Mouse (Mus musculus): ENCODE results near the gene Galnt10.

Gene Galnt10

DNA sequence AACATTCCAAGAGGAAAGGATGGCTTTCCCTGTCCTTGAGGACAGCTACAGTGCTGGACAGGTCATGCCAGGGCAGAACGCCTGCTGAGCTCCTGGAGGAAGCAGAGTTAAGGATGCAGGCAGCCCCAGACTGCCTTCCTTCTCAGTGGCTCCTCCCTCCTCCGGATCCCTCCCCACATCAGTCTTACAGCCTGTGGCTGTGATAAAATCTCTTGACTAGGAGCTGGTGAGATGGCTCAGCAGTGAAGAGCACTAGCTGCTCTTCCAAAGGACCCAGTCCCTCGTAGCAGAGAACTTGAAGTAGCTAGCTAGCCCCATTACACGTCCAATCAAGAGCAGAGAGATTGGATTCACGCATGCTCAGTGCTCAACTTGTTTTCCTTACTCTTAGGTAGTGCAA lies 15.6 kb downstream of the Galnt10 start:
- DNase-seq, result peak; percentile 43

DNA sequence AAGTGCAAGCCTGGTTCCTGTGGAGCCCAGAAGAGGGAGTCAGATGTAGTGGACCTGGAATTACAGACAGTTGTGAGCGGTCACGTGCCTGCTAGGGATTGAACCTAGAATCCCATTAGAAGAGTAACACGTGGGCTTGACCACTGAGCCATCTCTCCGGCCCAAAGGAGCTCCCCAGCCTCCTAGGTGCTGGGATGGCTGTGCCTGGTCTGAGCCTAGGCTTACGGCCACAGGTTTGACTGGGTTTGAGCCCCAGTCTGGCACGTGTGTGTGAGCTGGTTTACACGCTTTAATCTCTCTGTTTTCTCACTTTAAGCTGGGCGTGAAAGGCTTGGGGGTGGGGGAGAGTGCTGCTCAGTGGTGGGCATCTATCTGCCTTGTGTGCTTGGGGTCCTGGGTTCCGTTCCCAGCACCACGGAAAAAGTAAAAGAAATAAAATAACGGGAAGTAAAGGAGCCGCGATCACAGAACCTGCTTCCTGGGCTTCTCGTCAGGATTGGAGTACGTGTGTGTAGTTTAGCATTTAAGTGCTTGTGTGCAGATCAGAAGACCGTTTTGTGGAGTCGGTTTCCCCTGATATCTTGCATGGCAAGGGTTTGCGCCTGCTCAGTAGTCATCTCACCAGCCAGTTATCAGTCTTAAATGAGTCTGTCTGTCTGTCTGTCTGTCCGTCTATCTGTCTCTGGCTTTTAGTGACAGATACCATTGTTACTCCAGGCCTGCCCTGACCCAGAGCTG lies 16.4 kb downstream of the Galnt10 start:
- DNase-seq, result no peak

DNA sequence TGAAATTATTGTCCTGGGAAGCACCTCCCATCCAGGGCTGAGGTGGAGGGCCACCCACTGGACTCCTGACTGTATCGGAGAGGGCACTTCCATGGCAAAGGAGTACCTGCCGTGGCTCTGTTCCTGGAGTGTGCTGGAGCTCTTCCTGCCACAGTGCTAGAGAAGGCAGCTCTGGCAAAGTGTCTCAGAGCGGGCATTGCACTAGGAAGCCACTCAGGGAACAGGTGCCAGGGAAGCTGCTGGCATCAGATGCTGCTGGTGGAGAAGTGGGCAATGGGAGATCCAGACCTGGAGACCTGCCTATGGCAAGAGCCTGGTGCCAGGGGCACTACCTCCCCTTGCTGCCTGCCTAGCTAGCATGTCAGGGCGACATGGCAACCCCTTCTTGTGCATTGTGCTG lies 17.0 kb downstream of the Galnt10 start:
- DNase-seq, result no peak

DNA sequence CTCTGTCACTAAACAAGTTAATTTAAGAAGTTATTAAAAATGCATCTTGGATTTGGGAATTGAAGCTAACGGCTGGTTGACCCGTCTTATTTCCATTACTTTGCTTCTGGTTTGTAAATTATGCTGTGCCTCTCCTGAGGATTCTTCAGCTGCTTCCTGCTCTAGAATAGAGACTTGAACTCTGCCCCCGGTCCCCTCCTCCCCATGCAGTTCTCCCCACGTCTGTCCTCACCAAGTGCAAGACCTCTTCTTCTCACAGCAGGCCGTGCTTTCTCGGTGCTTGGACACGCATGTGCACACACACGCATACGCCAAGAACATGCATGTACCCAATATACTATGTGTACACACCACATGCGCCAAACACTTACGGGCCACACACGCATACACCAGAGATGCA lies 18.0 kb downstream of the Galnt10 start:
- DNase-seq, result no peak

DNA sequence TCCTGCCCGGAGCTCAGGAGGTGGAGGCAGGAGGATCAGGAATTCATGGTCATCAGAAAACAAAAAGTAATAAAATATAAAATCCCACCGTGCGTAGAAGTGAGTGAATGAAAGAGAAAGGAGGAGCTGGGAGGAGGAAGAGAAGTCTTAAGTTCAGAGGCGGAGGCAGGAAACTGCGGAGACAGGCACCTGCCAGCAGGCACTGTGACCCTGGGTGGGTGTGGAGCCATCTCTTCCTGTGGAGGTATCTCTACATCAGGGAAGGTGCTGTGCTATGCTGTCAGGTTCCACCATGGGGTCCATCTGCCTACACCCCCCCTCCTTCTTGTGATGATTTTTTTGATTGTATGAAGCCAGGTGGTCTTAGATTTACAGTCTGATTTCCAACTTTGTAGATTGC lies 19.5 kb downstream of the Galnt10 start:
- no peak for DNase-seq

DNA sequence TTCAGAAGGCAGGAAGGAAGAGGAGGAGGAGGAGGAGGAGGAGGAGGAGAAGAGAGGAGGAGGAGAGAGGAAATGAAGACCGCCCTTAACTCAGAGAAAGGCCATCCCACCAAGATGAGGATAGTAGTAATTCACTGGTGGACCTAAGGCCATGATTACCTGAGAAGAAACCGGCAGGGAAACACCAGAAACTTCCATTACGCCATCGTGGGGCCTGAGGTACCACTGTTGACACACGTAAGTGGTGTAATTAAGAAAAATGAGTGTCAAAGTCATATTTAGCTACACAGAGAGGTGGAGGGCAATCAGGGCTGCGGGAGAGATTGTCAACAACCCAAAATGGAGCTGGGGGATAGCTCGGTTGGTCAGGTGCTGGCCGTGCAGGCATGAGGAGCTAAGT lies 23.0 kb downstream of the Galnt10 start:
- DNase-seq, result no peak

DNA sequence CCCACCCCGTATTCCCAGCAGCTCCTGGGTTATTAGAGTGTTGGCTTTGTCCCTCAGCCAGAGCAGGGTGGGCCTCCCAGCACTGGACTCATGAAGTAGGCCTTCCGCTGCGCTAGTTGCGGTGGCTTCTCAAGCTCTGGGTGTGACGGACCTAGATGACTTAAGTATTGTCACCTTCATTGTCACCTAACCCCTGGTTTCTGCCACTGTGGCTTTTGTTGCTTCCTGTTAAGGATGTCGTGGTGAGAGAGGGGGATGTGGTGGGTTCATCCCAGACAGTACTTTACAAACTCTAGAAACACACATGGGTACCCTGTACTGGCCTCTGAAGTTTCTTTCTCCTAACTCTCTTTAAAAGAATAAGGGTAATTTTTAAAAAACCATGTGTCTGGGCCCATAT lies 24.3 kb downstream of the Galnt10 start:
- no peak for DNase-seq

DNA sequence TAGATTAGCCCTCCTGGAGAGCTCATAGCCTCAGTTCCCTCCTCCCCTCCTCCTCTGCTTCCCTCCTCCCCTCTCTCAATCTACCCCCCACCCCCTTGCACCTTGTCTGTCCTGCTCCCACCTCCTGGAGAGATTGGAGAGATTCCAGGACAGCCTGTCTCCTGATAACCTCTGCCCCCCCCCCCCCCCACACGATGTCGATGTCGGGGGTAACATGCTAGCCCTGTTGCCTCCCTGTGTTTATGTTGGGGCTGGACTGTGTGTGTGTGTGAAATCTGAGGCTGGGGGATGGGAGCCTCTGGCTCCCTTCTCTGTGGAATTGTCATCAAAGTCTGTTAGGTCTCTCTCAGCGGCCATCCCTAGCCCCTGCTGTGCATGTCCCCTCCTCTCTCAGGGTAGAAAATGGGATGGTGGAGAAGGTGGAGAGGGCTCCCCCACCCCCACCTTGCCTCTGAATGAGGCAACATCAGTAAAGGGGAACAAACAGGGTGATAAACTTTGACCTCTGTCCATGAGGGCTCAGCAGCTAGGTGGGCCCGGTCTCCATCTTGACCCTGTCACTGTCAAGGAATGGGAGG lies 26.0 kb downstream of the Galnt10 start:
- no peak for DNase-seq

DNA sequence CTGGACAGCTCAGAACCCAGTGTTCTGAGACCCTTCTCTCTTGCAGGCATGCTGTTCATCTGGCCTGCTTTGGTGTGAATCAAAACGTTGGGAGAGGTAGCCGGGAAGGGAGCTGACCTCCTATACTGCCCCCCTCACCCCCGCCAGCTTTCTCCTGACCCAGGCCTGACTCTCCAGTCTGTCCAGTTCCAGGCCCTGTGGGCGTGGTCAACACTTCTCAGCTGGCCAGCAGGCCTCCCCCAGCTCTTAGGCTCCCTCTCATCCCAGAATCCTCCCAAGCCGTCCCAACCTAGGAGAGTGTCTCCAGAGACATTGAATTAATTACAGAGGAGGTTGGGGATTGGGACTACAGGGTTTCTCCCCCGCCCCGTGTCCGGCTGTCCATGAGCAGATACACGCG lies 26.6 kb downstream of the Galnt10 start:
- DNase-seq, result peak; percentile 60

DNA sequence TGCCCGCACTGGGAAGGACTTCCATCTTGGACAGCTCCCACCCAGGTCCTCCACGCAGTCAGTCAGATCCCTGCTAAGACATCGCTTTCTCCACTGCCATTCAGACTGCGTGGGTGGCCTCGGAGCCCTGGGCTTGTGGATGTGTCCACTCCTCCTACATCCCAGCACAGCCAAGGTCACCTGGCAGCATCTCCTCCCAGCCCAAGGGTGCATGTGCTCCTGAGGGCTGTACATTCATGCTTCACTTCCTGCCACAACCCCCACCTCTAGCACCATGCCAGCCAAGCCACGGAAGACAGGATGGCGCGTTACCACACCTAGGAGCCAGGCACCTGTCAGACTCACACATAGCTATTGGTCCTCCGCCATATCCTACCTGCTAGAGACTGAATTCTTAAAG lies 27.8 kb downstream of the Galnt10 start:
- DNase-seq, result no peak

DNA sequence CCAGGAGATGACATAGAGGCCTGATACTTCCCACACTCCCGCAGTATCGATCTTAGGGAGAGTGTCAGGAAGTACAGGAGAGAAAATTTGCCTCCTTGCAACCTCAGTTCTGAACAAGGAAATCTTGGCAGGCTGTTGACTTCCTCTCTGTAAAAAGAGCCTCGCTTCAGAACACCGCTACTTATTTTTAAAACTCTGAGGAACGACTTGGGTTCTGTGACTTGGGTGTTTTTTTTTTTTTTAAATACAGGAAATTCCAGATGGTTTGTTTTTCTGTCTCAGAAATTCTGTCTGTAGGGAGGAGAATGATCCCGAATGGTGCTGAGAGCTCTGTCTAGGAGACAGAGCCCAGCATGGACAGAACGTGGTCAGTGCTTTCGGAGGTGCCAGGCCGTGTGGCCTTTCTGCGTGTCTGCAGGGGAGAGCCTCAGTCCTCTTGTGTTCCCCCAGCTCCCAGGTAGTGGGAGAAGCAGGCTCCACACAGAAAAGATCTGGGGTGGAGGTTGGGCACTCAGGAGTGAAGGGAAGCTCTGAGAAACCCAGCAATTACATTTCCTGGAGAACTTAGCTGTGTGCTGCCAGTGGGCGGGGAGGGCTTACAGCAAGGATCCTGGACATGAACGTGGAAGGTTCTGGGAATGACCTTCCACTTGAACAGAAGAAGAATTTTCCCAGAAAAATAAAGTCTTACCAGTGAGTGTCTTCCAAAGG lies 28.9 kb downstream of the Galnt10 start:
- DNase-seq, result no peak

DNA sequence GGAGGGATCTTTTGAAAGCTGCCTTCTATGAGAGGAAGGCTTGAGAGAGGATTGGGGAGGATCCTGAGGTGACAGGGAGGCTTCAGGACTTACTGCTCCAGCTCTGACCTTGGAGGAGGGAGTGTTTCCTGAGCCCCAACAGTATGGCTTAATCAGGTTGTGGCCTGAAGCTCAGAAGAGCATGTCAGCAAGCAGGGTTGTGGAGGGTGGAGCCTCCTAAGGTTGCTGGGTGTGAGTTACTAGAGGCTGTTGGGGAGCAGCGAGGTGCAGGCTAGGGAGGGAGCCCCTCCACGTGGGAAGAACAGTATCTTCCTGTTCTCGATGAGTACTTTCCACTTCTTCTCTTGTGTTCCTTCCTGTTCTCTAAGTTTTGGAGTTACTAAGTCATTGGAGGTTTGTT lies 32.0 kb downstream of the Galnt10 start:
- no peak for DNase-seq

DNA sequence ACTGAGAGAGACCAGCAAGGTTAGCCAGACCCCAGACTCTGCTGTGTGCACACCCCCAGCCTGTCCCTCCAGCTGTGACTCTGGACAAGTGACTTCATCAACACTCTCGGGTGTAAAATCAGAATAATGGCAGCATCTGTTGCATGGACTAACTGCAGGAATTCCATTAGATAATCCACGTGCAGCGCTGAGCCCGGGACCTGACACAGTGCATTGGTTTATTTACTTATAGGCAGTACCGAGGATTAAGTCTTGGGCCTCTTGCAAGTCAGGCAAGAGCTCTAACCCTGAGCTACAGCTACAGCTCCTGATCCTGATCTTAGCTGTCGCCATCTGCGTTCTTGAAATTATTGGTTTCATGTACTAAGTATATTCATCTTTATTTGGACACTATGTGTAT lies 37.3 kb downstream of the Galnt10 start:
- no peak for DNase-seq

DNA sequence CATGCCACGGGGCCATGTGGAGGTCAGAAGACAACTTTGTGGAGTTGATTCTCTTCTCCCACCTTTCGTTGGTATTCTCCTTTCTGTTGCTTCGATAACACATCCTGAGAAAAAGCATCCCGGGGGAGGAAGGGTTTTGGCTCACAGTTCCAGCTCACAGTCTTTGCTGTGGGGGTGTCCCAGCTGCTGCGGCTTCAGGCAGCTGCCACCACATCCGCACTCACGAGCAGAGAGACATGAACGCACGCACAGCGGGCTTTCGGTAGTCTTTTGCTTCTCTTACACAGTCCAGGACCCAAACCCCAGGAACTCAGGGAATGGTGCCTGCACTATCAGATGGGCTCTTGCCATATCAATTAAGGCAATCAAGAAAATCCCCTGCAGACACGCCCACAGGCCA lies 37.9 kb downstream of the Galnt10 start:
- no peak for DNase-seq

DNA sequence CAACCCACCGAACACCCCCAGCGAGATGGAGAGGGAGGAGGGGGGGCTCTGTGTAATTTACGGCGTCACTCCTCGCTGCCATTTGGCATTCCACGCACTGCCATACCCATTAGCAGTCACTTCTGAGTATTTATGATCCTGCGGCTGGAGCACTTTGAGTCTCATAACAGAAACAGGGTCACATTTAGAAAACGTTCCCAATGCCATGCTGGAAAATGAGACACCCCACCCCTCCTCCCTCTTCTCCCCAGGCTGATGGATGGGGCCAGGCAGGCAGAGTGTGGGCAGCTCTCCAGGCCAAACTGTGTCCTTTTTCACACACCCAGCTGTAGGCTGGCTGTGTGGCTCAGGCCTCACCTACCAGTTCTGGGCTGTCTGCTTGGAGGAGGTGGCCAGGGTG lies 38.7 kb downstream of the Galnt10 start:
- no peak for DNase-seq

DNA sequence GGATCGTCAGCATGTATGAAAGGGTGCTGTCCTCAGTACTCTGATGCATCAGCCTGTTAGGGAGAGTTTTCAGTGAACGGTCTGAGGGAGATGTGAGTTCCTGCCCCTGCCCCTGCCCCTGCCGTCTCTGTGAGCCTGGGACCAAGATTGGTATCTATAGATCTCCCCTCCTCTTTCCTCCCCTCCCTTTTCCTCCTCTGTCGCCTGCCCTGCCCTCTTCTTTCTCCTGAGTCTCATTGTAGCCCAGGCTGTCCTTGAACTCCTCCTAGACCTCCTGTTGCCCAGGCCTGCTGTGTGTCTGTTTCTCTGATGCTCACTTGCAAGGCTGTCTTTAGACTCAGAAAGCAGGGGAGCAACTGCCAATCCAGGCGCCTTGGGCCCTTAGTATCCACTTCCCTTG lies 39.6 kb downstream of the Galnt10 start:
- DNase-seq, result no peak

DNA sequence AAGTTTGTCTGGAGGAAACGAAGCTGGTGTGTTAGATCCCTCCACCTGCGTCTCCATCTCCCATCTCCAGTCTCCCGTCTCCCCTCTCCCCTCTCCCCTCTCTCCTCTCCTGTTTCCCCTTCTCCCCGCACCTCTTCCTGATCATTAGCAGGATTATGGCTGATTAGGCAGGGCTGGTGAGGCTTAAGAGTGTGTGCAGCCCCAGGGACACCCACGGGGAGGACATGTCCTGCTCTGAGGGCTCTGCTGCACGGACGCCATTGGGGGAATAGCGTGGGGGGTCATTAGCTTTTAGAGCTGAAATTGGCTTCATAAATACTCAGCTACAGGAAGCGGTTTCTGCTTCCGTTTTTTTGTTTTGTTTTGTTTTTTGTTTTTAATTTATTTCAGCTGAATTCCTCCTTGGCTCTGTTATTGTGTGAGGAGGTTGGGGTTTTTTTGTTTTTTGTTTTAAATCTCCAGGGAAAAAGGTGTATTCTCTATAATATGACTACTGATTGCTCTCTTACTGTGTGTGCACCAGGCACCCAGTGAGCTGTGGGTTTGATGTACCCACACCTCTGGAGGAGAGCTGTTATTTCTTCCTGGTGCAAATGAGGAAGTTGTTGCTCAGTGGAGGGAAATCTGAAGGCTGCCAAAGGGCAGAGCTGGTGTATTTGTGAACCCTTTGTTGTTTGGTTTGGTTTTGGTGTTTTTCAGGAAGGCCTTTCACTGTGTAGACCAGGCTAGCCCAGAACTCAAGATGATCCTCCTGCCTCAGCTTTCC lies 40.6 kb downstream of the Galnt10 start:
- DNase-seq, result no peak

DNA sequence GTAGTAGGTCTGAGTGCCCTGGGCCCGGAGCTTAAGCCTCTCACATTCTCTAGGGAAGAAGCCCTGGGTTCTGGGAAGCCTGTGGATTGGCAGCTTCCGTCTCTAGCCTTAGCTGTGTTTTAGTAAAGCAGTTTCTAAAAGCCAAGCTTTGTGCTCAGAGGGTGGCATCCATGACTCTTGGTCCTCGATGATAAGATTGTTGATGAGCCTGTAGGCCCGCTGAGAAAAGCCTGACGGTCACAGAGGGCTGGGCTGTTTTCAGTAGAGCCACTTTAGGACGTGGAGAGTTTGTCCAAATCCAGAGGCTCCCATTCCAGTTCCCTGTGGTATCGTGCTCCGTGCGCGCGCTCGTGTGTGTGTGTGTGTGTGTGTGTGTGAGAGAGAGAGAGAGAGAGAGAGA lies 41.6 kb downstream of the Galnt10 start:
- no peak for DNase-seq

DNA sequence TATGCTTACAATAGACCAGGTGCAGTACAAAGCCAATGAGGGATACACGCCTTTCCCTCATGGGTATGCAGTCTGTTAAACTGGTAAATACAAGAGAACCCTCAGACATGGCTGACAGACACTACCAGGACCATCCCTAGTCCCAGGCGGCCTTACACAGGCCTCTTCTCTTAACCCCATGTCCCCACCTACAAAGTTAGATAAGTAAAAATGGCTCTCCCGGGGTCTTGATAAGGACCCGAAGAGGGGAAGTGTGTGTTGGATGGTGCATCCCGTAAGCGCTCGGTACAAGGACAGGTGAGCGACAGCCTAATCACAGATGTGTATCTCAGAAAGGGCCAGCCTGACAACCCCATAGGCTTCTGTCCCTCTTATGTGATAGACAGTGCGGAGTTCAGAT lies 42.0 kb downstream of the Galnt10 start:
- no peak for DNase-seq

DNA sequence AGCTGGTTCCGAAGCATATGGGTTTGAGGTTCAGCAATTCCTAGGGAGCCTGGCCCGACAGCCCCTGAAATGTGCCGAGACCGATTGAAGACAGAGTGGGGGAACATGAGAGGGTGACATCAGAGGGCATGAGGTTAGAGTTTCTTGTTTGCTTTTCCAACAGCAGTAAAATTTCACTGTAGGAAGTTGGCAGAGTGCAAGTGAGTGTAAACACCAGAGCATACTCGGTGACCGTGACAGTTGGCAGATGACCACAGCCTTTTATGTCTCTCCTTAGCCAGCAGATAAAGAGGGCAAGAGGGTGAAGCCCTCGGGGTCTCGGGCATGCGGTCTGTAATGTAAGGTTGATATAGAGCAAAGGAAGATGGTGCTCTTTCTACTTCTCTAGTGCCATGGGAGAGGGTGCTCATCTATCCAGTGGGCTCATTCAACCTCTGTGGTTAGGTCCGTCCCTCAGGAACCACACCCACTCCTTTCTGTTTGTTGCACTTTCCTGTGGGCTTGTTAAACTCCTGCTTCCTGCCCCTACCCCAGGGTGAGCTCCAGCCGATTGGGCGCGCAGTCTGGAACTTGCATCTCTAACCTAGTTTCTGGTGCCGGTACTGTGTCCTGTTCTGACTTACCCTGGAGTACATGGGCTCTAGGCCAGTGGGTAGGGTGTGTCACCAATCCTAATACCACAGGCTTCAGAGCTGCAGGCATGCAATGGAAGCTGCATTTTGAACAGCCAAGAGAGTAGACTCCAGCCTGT lies 43.1 kb downstream of the Galnt10 start:
- peak; percentile 66 for DNase-seq

DNA sequence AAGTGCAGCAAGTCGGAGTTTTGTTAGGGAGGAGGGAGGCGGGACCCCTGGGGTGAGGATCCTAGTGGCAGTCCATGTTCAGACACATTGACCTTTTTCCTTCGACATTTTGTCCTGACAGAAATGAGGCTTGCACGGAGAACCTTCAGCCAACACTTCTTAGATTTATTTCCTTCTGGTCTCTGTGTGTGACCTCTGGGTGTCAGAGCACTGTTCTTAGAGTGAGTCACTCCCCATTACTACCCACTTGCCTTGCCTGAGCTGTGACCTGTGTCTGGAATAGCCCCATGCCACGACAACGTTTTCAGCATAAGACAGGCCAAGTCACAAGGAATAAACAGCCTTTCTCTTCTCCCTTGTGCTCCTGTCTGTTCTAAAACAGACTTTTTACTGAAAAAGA lies 44.6 kb downstream of the Galnt10 start:
- peak; percentile 26 for DNase-seq

DNA sequence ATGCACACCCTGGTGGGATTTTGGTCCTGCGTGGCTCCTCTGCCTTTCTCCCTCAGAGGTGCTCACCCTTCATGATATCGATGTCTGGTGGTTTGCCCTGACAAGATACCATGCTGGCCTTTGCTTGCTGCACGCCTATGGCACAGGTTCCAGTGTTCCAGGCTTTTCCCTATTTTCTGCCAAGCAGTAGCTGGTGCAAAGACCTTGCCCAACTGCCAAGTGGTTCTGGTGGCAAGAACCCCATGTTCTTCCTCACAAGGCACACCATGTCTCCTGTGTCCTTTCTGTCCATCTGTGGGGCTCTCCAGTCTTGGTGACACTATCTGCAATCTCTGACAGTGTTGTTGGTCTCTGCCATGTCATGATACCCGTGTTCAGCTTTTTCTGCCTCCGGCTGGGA lies 45.6 kb downstream of the Galnt10 start:
- no peak for DNase-seq

DNA sequence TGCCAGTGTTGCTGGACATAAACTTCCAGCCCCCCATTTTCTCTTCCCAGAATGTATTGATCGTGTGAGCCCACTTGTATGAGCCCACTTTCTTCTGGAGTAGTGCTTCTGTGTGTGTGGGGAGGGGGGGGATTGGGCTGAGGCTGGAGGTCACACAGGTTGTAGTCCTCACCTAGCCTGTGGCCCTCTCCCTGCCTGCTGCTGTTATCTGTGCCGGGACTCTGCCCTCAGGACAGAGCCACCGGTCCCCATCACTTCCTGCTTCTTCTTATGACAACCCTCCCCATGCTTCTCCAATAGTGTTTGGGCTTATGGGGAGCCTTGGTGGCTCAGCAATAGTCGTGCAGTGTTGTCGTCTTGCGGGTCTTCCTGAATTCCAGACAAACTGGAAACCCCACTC lies 46.7 kb downstream of the Galnt10 start:
- no peak for DNase-seq
